ENCODE assay signal across 10 mouse cellular contexts in the genomic region with DNA sequence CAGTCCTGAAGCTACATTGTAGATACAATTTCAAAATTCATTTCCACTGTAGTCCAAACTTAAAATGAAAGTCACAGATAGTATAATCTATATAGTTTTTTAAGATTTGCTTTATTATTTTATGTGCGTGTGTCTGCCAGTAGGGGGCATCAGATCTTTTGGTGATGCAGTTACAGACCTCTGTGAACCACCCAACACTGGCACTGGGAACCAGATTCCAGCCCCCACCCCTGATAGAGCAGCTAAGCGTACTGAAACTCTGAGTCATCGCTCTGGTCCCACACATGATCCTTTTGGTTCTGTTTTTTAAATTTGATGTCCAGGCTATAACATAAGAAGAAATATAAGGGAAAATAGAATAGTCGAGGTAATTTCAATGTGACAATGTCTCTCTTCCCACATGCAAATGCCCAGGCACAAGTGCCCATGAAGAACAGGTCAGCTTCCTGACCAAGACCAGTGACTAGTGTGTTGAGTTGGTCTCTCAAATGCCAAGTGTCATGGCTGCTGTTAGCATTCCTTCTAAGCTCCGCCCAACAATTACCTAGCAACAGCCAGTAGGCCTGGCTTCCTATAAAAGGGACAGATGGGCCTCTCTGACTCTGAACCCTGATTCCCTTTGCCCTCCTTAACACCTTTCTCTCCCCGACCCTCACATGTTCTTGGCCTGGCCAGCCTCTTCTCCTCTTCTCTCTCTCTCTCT.
DNase-seq lines count a peak whose midpoint lies in the region; ATAC-seq and TF ChIP-seq lines count a peak whose summit lies in the region.
"Had no signal": no experiment of that assay in that cellular context is flagged by ENCODE, and none has a peak within 500 bp of the region (broad histone marks: within the 10 kb centered on the region; RNA-seq: fewer than 3 reads in every experiment).

No protein-coding gene starts in this region.

- in situ Hi-C loops in ES-E14 (cut with MboI; ENCODE audit: low sequenced_read_pairs in 2 of 2, unreplicated experiment in 2 of 2), result no loop called here

- H3K4me2 ChIP-seq in hindbrain, embryonic 12.5 days (replicated peaks), result no peak overlapping the region
- H3K4me2 ChIP-seq in hindbrain, embryonic 16.5 days (ENCODE audit: low read length), result no peak overlapping the region
- no peak overlapping the region for H3K4me2 ChIP-seq in limb, embryonic 12.5 days

- no peak overlapping the region for H3K9ac ChIP-seq in hindbrain, embryonic 12.5 days
- H3K9ac ChIP-seq in hindbrain, embryonic 16.5 days (ENCODE audit: low read depth, low read length), result no peak overlapping the region
- H3K9ac ChIP-seq in ES-E14 (ENCODE audit: insufficient read depth, low read depth, low read length, poor library complexity, severe bottlenecking), result no peak overlapping the region
- H3K9ac ChIP-seq in limb, embryonic 12.5 days (replicated peaks), result no peak overlapping the region

- peaks cover 50% of the 10 kb centered on the region for H3K4me1 ChIP-seq in hindbrain, embryonic 12.5 days
- H3K4me1 ChIP-seq in hindbrain, embryonic 16.5 days (ENCODE audit: control insufficient read depth, insufficient read depth, low read depth, low read length), result peaks cover 12% of the 10 kb centered on the region
- peaks cover 0 to 6% of the 10 kb centered on the region in 2 experiments; a peak in 1 of 4 replicates for H3K4me1 ChIP-seq in ES-E14 (ENCODE audit: control insufficient read depth in 2 of 2, insufficient read depth in 2 of 2, low read length in 2 of 2, poor library complexity in 1 of 2)
- H3K4me1 ChIP-seq in limb, embryonic 12.5 days (replicated peaks), result peaks cover 41% of the 10 kb centered on the region

- DNase-seq in A20 (ENCODE audit: low read depth, low spot score), result peak; percentile 36
- DNase-seq in ES-E14 (ENCODE audit: low read depth, low spot score), result peak; percentile 21
- DNase-seq in urinary bladder, postnatal 4 days (ENCODE audit: low spot score in 2 of 2), result no peak
- no peak for DNase-seq in cerebellum, postnatal 14 days
- DNase-seq: kidney, postnatal 36 days; thymus, adult 2 months had no signal

- H3K27ac ChIP-seq in hindbrain, embryonic 12.5 days, result peak overlapping the region; percentile 84
- H3K27ac ChIP-seq in hindbrain, embryonic 16.5 days (ENCODE audit: low read depth, low read length), result no peak overlapping the region
- H3K27ac ChIP-seq in ES-E14 (ENCODE audit: insufficient read depth, low read depth, low read length, poor library complexity, severe bottlenecking), result no peak overlapping the region
- 0 out of 2 replicates have a peak overlapping the region, but pooled peaks have one; percentile 42 for H3K27ac ChIP-seq in limb, embryonic 12.5 days

- no peak overlapping the region for H3K4me3 ChIP-seq in hindbrain, embryonic 12.5 days
- H3K4me3 ChIP-seq in hindbrain, embryonic 16.5 days (ENCODE audit: low read length), result no peak overlapping the region
- H3K4me3 ChIP-seq in ES-E14 (ENCODE audit: insufficient read depth in 1 of 2, low read depth in 1 of 2, low read length in 2 of 2, poor library complexity in 1 of 2, severe bottlenecking in 1 of 2), result no peak overlapping the region
- H3K4me3 ChIP-seq in limb, embryonic 12.5 days (replicated peaks), result no peak overlapping the region

- no peaks in the 10 kb centered on the region for H3K36me3 ChIP-seq in hindbrain, embryonic 12.5 days
- no peaks in the 10 kb centered on the region for H3K36me3 ChIP-seq in hindbrain, embryonic 16.5 days (ENCODE audit: control insufficient read depth, insufficient read depth, low read length)
- H3K36me3 ChIP-seq in ES-E14 (ENCODE audit: control insufficient read depth, insufficient read depth, low read length, poor library complexity, severe bottlenecking), result no peaks in the 10 kb centered on the region
- no peaks in the 10 kb centered on the region for H3K36me3 ChIP-seq in limb, embryonic 12.5 days

- WGBS in hindbrain, embryonic 12.5 days, result 88% methylated on average over 6 of the region's 6 CpGs
- 81% methylated on average over 6 of the region's 6 CpGs for WGBS in hindbrain, embryonic 16.5 days
- 81% methylated on average over 6 of the region's 6 CpGs for WGBS in limb, embryonic 12.5 days

- H3K9me3 ChIP-seq in hindbrain, embryonic 12.5 days (replicated peaks), result no peaks in the 10 kb centered on the region
- no peaks in the 10 kb centered on the region for H3K9me3 ChIP-seq in hindbrain, embryonic 16.5 days (ENCODE audit: control insufficient read depth, low read length)
- H3K9me3 ChIP-seq in ES-E14 (ENCODE audit: control insufficient read depth, insufficient read depth, low read depth, low read length), result no peaks in the 10 kb centered on the region
- no peaks in the 10 kb centered on the region for H3K9me3 ChIP-seq in limb, embryonic 12.5 days

- ATAC-seq in hindbrain, embryonic 12.5 days (ENCODE audit: low FRiP score), result no peak
- no peak for ATAC-seq in hindbrain, embryonic 16.5 days
- no peak for ATAC-seq in limb, embryonic 12.5 days (ENCODE audit: insufficient number of reproducible peaks, insufficient read depth, low FRiP score, low TSS enrichment, low read depth)
- ATAC-seq: lung, postnatal 0 days had no signal

- 0 out of 2 replicates have a peak, but pooled peaks cover 6% of the 10 kb centered on the region for H3K27me3 ChIP-seq in hindbrain, embryonic 12.5 days
- no peaks in the 10 kb centered on the region for H3K27me3 ChIP-seq in hindbrain, embryonic 16.5 days (replicated peaks; ENCODE audit: control insufficient read depth, insufficient read depth, low read length)
- H3K27me3 ChIP-seq in limb, embryonic 12.5 days, result no peaks in the 10 kb centered on the region

TF ChIP-seq in ES-E14, 5 proteins besides CTCF, POLR2A, EP300 and RAD21:
- no peak for TF ChIP-seq CHD2 (IDR thresholded peaks at IDR 0.05; ENCODE audit: low read depth, low read length)
- peak; percentile 17; the same call in 1 of the 2 replicates for TF ChIP-seq ZC3H11A (IDR thresholded peaks at IDR 0.05; ENCODE audit: borderline replicate concordance, low read depth, low read length)
- no peak for TF ChIP-seq HCFC1 (IDR thresholded peaks at IDR 0.05; ENCODE audit: borderline replicate concordance, insufficient read depth, low read length)

Comparison
In these comparisons a context has a peak if more than half of its experiments do, and no peak if none do; other contexts are left out.
1. H3K27ac ChIP-seq: peak in hindbrain, embryonic 12.5 days (single experiment) and limb, embryonic 12.5 days (single experiment); none in hindbrain, embryonic 16.5 days (single experiment) and ES-E14 (single experiment).
2. DNase-seq: peak in A20 (single experiment) and ES-E14 (single experiment); none in urinary bladder, postnatal 4 days (0 of 2) and cerebellum, postnatal 14 days (0 of 2).